Mouse (Mus musculus): ENCODE data around the gene Pfkfb3. TPM values are rescaled to one million over a fixed set of nuclear protein-coding genes. Genes with fewer than 3 reads are reported as not detected.
A peak's percentile ranks its signal among the peaks of the same experiment; 100 is the strongest.

The Pfkfb3 gene
- polyA plus RNA-seq, 1 experiment = 14.8 TPM

DNA sequence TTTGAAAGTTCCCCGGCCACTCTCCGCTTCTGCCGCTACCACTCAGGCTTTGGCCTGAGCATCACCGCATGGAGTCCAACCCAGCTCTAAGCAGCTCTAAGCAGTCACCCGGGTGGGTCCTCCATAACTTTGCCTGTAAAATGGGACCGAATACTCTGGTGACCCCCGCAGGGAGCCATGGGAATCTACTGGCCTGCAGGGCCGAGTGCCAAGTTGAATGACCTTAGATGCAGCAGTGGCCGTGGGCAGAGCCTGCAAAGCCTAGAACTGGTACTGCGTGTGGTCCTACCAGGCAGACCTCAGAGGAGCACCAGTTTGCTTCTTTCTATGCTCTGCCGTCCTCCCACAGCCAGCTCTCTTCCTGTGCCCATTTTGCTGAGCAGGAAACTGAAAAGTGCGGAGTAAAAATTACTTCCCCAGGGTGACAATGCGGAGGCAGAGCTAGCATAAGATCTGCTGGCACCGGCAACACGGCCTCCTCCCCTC lies 868 bp downstream of the Pfkfb3 start:
- peak overlapping the region; percentile 58 for H3K4me3 ChIP-seq (ENCODE audit: insufficient read depth, low read length)
- H3K4me1 ChIP-seq (ENCODE audit: control insufficient read depth, insufficient read depth, low read length) = no peaks in the 10 kb centered on the region
- H3K27ac ChIP-seq (ENCODE audit: insufficient read depth, low read length) = no peak overlapping the region
- TF ChIP-seq CTCF (IDR thresholded peaks at IDR 0.05; ENCODE audit: borderline replicate concordance, insufficient read depth, low read length) (no peak), POLR2A (IDR thresholded peaks at IDR 0.05; ENCODE audit: low read depth, low read length) (no peak)

DNA sequence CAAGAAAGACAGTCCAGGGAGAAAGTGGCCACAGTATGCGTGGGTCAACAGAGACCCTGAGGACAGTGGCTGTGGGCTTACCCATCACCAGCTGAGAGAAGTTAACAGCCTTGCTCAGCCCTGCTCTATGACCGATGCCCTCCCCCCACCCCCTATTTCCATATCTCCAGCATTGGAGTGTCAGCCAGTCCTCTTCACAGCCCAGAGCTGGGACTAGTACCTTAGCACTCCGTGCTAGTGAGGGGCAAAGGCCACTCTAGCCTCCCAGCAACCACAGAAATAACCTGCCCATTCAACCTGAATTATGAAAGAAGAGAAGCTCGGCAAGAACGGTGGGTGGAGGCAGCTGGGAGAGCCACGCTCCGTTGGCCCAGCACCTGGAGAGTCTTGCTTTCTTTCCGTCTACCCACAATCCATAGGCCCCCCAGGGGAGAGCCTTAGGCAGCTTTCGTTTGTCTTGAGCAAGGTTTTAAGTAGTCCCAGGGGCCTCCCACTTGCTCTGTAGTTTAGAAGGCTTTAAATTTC lies 1.5 kb downstream of the Pfkfb3 start:
- Histone ChIP-seq H3K27ac (ENCODE audit: insufficient read depth, low read length) (no peak overlapping the region), H3K4me1 (ENCODE audit: control insufficient read depth, insufficient read depth, low read length) (no peaks in the 10 kb centered on the region), H3K4me3 (ENCODE audit: insufficient read depth, low read length) (peak overlapping the region; percentile 58)
- TF ChIP-seq POLR2A (IDR thresholded peaks at IDR 0.05; ENCODE audit: low read depth, low read length) (no peak), CTCF (IDR thresholded peaks at IDR 0.05; ENCODE audit: borderline replicate concordance, insufficient read depth, low read length) (no peak)

DNA sequence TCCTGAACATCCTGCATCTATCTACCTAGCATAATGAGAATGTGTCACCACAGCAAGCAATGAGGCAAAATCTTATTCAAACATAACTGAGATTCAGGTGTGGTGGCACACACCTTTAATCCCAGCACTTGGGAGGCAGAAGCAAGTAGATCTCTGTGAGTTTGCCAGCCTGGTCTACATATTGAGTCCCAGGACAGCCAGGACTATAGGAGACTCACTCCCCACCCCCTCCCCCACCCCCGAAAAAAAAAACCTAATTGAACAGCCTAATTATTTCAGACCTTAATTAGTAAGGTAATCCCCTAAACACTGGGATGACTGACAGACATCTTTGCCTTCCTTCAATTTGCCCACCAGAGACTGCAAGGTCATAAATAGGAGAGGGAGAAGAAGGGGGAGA lies 2.2 kb downstream of the Pfkfb3 start:
- Histone ChIP-seq H3K27ac (ENCODE audit: insufficient read depth, low read length) (no peak overlapping the region), H3K4me1 (ENCODE audit: control insufficient read depth, insufficient read depth, low read length) (no peaks in the 10 kb centered on the region), H3K4me3 (ENCODE audit: insufficient read depth, low read length) (no peak overlapping the region)
- TF ChIP-seq CTCF (IDR thresholded peaks at IDR 0.05; ENCODE audit: borderline replicate concordance, insufficient read depth, low read length) (no peak), POLR2A (IDR thresholded peaks at IDR 0.05; ENCODE audit: low read depth, low read length) (no peak)

DNA sequence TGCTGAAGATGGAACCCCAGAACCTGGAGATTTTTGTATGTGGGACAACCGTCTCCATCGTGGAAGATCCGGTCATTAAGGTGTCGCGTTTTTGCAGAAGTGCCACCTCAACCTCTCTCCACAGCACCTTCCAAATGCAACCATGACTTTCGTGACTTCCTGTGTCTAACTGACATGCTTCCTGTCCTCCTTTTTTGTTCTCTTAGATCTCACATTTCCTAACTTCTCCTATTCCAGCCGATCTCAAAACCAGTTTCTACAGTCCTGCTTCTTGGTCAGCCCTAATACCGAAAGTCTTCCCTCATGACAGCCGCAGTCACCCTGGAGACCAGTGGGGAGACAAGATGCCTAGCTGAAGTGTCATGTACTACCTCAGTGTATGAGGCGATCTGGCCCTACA lies 5.4 kb downstream of the Pfkfb3 start:
- Histone ChIP-seq H3K27ac (ENCODE audit: insufficient read depth, low read length) (no peak overlapping the region), H3K4me3 (ENCODE audit: insufficient read depth, low read length) (no peak overlapping the region), H3K4me1 (ENCODE audit: control insufficient read depth, insufficient read depth, low read length) (no peaks in the 10 kb centered on the region)
- no peak for TF ChIP-seq POLR2A (IDR thresholded peaks at IDR 0.05; ENCODE audit: low read depth, low read length)
- no peak for TF ChIP-seq CTCF (IDR thresholded peaks at IDR 0.05; ENCODE audit: borderline replicate concordance, insufficient read depth, low read length)

DNA sequence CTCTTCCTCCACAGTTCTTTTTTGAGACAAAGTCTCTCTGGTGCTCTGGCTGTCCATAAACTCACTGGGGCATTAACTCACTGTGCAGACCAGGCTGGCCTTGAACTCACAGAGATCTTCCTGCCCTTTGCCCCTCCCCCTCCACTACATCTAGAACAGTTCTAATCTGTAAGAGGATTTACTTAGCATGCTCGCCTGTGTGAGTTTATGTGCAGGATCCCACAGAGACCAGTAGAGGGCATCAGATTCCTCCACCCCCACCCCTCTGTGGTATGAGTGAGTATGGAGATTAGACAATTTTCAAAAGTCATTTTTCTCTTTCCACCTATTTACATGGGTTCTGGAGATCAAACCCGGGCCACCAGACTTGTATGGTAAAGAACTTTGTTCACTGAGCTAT lies 6.3 kb downstream of the Pfkfb3 start:
- H3K4me3 ChIP-seq (ENCODE audit: insufficient read depth, low read length) = no peak overlapping the region

DNA sequence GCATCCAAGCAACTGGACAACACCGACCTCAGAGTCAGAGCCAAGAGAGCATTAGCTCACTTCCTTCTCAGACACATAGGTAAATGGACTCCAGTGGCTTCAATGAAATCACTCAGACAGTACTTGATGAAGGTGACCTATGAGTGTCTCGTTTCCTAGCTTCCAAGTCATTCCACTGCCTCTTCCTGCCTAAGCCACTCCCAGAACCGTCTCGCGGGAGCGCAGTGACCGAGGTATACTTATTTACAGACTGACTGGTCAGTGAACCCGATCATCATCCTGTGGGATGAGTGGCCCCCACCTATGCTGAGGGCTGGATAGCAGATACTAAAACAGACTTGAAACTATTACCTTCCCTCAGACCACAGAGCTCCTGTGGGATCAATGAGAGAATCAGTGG lies 7.8 kb downstream of the Pfkfb3 start:
- Histone ChIP-seq H3K27ac (ENCODE audit: insufficient read depth, low read length) (no peak overlapping the region), H3K4me3 (ENCODE audit: insufficient read depth, low read length) (no peak overlapping the region), H3K4me1 (ENCODE audit: control insufficient read depth, insufficient read depth, low read length) (no peaks in the 10 kb centered on the region)
- TF ChIP-seq CTCF (IDR thresholded peaks at IDR 0.05; ENCODE audit: borderline replicate concordance, insufficient read depth, low read length) (no peak), POLR2A (IDR thresholded peaks at IDR 0.05; ENCODE audit: low read depth, low read length) (no peak)

More for the DNA sequence above, 6.3 kb downstream of the Pfkfb3 start:
- H3K27ac ChIP-seq (ENCODE audit: insufficient read depth, low read length) = no peak overlapping the region
- no peaks in the 10 kb centered on the region for H3K4me1 ChIP-seq (ENCODE audit: control insufficient read depth, insufficient read depth, low read length)
- TF ChIP-seq CTCF (IDR thresholded peaks at IDR 0.05; ENCODE audit: borderline replicate concordance, insufficient read depth, low read length) (no peak), POLR2A (IDR thresholded peaks at IDR 0.05; ENCODE audit: low read depth, low read length) (no peak)

DNA sequence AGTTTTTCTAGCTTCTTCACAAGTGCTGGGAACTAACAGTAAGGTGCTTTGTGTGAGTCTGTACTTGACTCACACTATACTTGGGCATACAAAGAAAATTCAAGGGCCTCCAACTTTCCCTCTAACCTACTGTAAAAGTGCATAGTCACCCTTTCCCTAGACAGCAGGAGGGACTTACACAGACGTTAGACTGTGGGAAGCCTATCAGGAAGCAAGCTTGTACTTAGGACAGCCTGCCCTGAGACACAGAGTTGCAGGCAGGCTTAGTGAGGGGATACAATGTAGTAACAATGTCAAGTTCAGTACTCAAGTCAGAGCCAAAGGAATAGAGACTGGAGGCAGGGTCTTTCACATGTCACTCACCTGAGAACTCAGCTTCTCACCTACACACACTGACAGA lies 8.5 kb downstream of the Pfkfb3 start:
- H3K4me1 ChIP-seq (ENCODE audit: control insufficient read depth, insufficient read depth, low read length) = no peaks in the 10 kb centered on the region
- H3K4me3 ChIP-seq (ENCODE audit: insufficient read depth, low read length) = no peak overlapping the region
- H3K27ac ChIP-seq (ENCODE audit: insufficient read depth, low read length) = no peak overlapping the region
- TF ChIP-seq CTCF (IDR thresholded peaks at IDR 0.05; ENCODE audit: borderline replicate concordance, insufficient read depth, low read length) (no peak), POLR2A (IDR thresholded peaks at IDR 0.05; ENCODE audit: low read depth, low read length) (no peak)

DNA sequence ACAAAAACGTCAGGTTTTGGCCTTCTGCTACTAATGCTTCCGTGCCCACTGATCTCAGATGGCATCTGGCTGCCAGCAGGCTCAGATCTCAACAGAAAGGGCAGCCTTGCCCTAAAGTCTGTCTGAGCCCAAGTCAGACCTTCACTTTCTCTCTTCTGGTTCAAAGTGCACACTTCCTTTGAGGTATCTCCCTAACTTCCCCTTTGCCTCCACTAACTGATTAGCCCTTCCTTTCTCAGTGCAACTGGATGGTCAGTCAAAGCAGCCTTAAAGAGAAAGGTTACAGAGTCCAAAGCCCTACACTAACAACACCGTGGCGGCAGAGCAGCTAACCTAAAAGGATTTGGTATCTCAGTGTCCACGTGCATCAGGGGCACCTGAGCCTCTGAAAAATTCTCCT lies 9.5 kb downstream of the Pfkfb3 start:
- Histone ChIP-seq H3K27ac (ENCODE audit: insufficient read depth, low read length) (no peak overlapping the region), H3K4me3 (ENCODE audit: insufficient read depth, low read length) (no peak overlapping the region), H3K4me1 (ENCODE audit: control insufficient read depth, insufficient read depth, low read length) (no peaks in the 10 kb centered on the region)
- TF ChIP-seq POLR2A (IDR thresholded peaks at IDR 0.05; ENCODE audit: low read depth, low read length) (no peak), CTCF (IDR thresholded peaks at IDR 0.05; ENCODE audit: borderline replicate concordance, insufficient read depth, low read length) (no peak)

DNA sequence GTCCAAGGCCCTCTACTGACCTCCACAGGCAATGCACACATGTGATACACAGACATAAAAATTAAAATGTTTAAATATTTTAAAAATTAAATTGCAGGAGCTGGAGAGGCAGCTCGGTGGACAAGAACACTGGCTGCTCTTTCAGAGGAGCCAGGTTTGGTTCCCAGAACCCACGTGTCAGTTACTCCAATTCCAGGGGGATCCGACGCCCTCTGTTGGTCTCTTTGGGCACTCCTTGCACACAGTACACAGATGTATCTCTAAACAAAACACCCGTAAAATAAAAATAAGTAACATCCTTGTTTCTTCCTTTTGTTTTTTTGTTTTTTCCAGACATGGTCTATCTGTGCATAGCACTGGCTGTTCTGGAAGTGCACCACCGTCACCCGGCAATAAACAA lies 10.7 kb downstream of the Pfkfb3 start:
- H3K4me3 ChIP-seq (ENCODE audit: insufficient read depth, low read length) = no peak overlapping the region
- H3K27ac ChIP-seq (ENCODE audit: insufficient read depth, low read length) = no peak overlapping the region
- no peak for TF ChIP-seq POLR2A (IDR thresholded peaks at IDR 0.05; ENCODE audit: low read depth, low read length)
- no peak for TF ChIP-seq CTCF (IDR thresholded peaks at IDR 0.05; ENCODE audit: borderline replicate concordance, insufficient read depth, low read length)
- no peaks in the 10 kb centered on the region for H3K4me1 ChIP-seq (ENCODE audit: control insufficient read depth, insufficient read depth, low read length)

DNA sequence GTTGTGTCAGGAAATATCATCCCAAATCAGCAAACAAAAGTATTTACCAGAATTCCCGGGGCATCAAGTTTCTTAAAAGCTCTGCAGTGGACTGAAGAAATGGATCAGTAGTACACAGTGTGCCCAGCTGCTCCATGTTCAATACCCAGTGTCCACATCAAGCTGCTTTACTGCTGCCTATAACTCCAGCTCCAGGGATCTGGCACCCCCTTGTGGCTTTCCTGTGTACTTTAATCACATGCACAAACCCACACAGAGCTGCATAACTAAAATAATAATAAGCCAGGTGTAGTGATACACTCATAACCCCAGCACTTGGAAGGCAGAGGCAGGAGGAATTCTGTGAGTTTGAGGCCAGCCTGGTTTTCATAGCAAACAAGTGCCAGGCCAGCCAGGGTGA lies 11.2 kb downstream of the Pfkfb3 start:
- TF ChIP-seq POLR2A (IDR thresholded peaks at IDR 0.05; ENCODE audit: low read depth, low read length) (no peak), CTCF (IDR thresholded peaks at IDR 0.05; ENCODE audit: borderline replicate concordance, insufficient read depth, low read length) (peak; percentile 35; the same call in 1 of the 2 replicates)
- no peak overlapping the region for H3K4me3 ChIP-seq (ENCODE audit: insufficient read depth, low read length)
- no peak overlapping the region for H3K27ac ChIP-seq (ENCODE audit: insufficient read depth, low read length)
- no peaks in the 10 kb centered on the region for H3K4me1 ChIP-seq (ENCODE audit: control insufficient read depth, insufficient read depth, low read length)

All from embryonic fibroblast, embryonic 13.5 days (primary cell).